Mouse (Mus musculus): ENCODE measurements around the gene Tgfb1.
"Not testable (repeated sequence)": the region's sequence is repeated elsewhere in the genome, so short reads cannot be mapped to it uniquely, and the experiment has no call there.

Tgfb1 gene

GRCm38 (mm10) chr7:25706578-25707170 is 19.9 kb downstream of the Tgfb1 start:
- DNase-seq, result no peak

- DNase-seq, result no peak
Measured at GRCm38 (mm10) chr7:25707581-25708292, 20.9 kb downstream of the Tgfb1 start.

- DNase-seq, result no peak
Measured at GRCm38 (mm10) chr7:25709961-25710360, 23.2 kb downstream of the Tgfb1 start.

- no peak for DNase-seq
Measured at GRCm38 (mm10) chr7:25710519-25711130, 23.8 kb downstream of the Tgfb1 start.

- no peak for DNase-seq
Measured at GRCm38 (mm10) chr7:25711165-25711564, 24.4 kb downstream of the Tgfb1 start.

GRCm38 (mm10) chr7:25711731-25712197 is 25.0 kb downstream of the Tgfb1 start:
- DNase-seq, result peak; percentile 69

- no peak for DNase-seq
Measured at GRCm38 (mm10) chr7:25712801-25713200, 26.0 kb downstream of the Tgfb1 start.

GRCm38 (mm10) chr7:25714581-25714980 is 27.8 kb downstream of the Tgfb1 start:
- DNase-seq, result no peak

- no peak for DNase-seq
Measured at GRCm38 (mm10) chr7:25715731-25716271, 29.0 kb downstream of the Tgfb1 start.

GRCm38 (mm10) chr7:25717478-25717877 is 30.7 kb downstream of the Tgfb1 start:
- DNase-seq, result no peak

GRCm38 (mm10) chr7:25718788-25719417 is 32.1 kb downstream of the Tgfb1 start, which contains the start of gene Ccdc97:
TSS of gene Ccdc97 (minus strand) at chr7:25719088.
- peak; percentile 93 for DNase-seq

- DNase-seq, result peak; percentile 77
Measured at GRCm38 (mm10) chr7:25719761-25720610, 33.2 kb downstream of the Tgfb1 start.

- DNase-seq, result no peak
Measured at GRCm38 (mm10) chr7:25720760-25721159, 34.0 kb downstream of the Tgfb1 start.

GRCm38 (mm10) chr7:25721776-25722175 is 35.0 kb downstream of the Tgfb1 start:
- not testable (repeated sequence) for DNase-seq

- DNase-seq, result no peak
Measured at GRCm38 (mm10) chr7:25725886-25726285, 39.1 kb downstream of the Tgfb1 start.

- DNase-seq, result no peak
Measured at GRCm38 (mm10) chr7:25727800-25728199, 41.0 kb downstream of the Tgfb1 start.

GRCm38 (mm10) chr7:25729396-25729795 is 42.6 kb downstream of the Tgfb1 start:
- no peak for DNase-seq

GRCm38 (mm10) chr7:25729862-25730261 is 43.1 kb downstream of the Tgfb1 start:
- DNase-seq, result no peak

- DNase-seq, result no peak
Measured at GRCm38 (mm10) chr7:25731294-25732055, 44.7 kb downstream of the Tgfb1 start.

GRCm38 (mm10) chr7:25734991-25735390 is 48.2 kb downstream of the Tgfb1 start:
- DNase-seq, result no peak

GRCm38 (mm10) chr7:25736920-25737319 is 50.1 kb downstream of the Tgfb1 start:
- DNase-seq, result no peak

Data from cerebellum, adult 8-10 months (tissue).